Mouse (Mus musculus) spleen, embryonic (tissue): Measurements from ENCODE around the gene Mfsd4a.

Source experiments
- CTCF ChIA-PET: fragments of 350-600 bp; sonication (Branson Sonifier 250); formaldehyde crosslinking; loops from one replicate; lab custom pipeline; 2022; lab: Charles Lee

The Mfsd4a gene

DNA sequence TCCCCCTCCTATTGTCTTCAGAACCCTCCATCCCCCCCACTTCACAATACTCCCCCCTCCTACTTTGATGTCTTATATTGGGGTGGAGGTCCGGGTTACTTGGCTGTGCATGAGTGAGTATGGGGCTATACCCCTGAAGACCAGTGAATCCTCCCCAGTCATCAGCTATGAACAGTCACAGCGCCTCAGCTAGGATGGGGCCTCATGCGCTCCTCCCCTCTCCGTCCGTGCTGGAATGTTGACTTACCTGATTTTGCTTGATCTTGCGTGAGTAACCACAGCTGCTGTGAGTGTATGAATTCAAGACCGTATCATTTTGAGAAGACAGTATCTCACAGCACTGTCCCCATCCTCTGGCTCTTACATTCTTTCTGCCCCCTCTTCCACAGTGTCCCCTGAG is 48.0 kb downstream of the Mfsd4a start:
- CTCF ChIA-PET = interaction anchor here (0.7 to 1.4 kb wide), 2 partner anchors 10 to 15 kb away, joined by 3 to 4 read pairs; no protein-coding TSS in a partner anchor

DNA sequence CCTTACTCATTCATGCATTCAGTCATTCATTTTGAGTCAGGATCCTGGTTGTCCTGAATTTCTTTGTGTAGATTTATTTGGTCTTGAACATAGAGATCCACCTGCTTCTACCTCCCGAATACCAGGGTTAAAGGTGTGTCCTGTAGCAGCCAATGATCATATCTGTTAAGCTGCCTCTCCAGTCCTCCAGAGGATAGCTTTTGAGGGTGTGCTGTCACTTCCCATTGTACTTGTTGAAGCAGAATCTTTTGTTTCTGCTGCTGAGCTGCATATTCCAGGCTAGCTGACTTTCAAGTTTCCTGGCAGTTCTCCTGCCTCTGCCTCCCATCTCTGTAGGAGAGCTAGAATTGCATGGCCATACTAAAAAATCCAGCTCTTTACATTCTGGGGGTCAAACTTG is 51.2 kb downstream of the Mfsd4a start:
- CTCF ChIA-PET = no interaction called here

DNA sequence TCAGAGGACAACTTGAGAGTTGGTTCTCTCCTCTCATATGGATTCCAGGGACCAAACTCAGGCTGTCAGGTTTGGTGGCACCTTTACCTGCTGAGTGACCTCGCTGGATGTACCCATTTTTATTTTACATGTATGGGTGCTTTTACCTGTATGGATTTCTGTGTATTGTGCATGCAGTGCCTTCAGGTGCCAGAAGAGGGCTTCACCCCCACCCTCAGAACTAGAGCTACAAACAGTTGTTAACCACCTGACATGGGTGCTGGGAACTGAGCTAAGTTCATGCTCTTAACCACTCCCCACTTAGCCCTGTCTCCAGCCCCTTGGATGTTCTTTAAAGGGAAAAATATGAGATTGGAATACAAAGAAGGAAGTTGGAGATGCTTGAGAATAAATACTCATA is 53.1 kb downstream of the Mfsd4a start:
- CTCF ChIA-PET = interaction anchor here (1.5 to 1.7 kb wide), 2 partner anchors 9 to 14 kb away, joined by 4 to 5 read pairs; no protein-coding TSS in a partner anchor

DNA sequence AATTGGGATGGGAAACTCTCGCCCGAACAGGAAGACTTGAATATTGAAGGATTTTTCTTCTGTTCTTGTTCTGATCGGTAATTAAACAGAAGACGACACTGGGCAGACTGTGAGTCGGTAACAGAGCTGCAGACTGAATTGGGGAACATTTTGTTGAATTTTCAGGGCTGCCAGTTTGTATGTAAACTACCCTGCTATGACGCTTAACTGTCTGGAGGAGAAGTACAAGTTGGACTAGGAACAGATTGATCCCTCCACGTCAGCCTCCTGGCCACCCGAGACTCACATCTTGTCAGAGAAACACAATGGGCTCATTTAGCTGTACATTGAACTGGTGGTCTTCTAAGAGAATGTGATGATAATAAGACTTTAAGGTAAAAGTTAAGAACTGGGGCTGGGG is 55.0 kb downstream of the Mfsd4a start:
- CTCF ChIA-PET = interaction anchor here (1.7 kb wide), 1 partner anchor 12 kb away, joined by 5 read pairs; no protein-coding TSS in a partner anchor

DNA sequence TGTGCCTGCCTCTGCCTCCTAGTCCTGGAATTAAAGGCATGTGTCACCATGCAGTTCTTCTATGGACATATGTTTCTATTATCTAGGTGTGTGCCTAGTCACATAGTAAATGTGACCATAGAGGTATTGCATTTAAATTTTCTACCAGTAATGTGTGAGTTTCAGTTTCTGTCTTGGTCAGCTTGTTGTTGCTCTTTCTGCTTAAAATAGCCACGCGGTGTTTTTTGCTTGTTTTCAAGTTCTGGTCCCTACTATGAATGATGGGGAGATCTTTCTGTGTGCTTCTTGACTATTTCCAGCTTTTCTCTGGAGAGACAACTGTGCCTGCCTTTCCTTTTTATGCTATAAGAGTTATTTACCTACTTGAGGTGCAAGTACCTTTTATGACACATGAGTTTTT is 56.1 kb downstream of the Mfsd4a start:
- CTCF ChIA-PET = interaction anchor here (0.5 kb wide), 1 partner anchor 1293 kb away, joined by 3 read pairs; no protein-coding TSS in a partner anchor

DNA sequence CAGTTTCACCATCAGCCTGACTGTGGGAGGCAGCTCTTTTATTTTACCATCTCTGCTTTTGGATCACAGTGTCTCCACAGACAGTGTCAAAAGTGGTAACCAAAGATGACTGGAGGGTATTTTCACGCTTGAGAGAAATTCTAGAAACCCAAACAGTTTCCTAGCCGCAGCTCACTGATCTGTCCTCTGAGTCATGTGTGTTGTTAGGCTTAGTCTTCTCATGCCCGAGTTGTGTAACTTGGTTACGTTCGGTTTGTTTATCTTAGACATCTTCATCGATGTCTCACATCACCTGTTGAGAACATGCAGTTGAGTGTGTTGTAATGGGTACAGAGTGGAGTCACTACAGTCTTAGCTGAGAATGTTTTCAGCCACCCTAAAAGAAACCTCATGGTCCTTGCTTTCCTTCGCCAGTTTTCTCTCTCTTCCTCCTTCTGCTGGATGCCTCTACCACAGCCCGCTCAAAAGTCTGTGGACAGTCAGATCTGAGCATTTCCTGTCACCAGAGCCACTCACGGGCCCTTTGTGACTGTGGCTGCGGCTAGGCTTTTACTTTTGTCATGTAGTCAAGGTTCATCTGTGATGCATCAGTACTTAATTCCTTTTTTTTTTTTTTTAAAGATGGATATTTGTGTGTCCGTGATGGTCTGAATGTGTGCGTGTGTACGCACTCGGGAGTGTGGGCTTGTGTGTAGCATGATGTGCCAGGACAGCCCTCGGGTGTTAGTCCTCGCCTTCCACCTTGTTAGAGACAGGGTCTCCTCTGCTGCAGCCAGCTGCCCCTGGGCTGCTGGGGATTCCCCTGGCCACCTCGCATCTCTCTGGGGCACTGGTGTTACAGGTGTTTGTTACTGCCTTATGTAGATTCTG is 57.0 kb downstream of the Mfsd4a start:
- CTCF ChIA-PET = interaction anchor here (0.5 to 0.7 kb wide), 3 partner anchors 8 to 1293 kb away, joined by 3 to 4 read pairs (median 3); no protein-coding TSS in a partner anchor

DNA sequence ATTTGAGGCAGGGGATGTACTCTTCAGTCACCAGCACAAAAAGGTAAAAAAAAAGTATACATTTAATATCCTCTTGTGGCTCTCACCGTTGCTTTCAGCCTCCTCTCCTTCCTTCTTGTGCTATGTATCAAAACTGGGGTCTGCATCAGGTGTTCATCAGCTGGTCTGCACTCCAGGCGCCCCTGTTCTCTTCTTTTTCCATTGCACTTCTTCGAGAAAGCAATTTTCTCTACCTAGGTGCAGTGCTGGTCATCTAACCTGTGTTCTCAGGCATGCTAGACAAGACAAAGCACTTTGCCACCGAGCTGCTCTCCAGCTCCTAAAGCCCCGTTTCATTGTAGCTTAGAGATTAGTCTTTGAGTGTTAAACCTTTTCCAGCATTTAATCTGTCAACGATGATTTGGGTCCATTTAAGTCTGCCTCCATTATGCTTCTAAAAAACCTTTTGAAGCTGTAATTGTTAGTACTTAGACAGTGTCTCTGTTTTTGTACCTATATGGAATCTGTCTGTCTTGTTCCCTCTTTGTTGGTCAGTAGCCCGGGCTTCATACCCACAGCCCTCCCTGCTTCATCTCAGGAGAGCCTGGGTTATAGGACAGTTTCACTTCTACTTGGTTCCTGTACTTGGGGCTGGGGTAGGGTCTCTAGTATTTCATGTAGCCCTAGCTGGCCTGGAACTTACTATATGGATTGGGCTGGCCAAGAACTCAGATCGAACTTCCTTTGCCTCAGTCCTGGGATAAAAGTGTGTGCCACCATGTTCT is 58.8 kb downstream of the Mfsd4a start:
- CTCF ChIA-PET = no interaction called here

DNA sequence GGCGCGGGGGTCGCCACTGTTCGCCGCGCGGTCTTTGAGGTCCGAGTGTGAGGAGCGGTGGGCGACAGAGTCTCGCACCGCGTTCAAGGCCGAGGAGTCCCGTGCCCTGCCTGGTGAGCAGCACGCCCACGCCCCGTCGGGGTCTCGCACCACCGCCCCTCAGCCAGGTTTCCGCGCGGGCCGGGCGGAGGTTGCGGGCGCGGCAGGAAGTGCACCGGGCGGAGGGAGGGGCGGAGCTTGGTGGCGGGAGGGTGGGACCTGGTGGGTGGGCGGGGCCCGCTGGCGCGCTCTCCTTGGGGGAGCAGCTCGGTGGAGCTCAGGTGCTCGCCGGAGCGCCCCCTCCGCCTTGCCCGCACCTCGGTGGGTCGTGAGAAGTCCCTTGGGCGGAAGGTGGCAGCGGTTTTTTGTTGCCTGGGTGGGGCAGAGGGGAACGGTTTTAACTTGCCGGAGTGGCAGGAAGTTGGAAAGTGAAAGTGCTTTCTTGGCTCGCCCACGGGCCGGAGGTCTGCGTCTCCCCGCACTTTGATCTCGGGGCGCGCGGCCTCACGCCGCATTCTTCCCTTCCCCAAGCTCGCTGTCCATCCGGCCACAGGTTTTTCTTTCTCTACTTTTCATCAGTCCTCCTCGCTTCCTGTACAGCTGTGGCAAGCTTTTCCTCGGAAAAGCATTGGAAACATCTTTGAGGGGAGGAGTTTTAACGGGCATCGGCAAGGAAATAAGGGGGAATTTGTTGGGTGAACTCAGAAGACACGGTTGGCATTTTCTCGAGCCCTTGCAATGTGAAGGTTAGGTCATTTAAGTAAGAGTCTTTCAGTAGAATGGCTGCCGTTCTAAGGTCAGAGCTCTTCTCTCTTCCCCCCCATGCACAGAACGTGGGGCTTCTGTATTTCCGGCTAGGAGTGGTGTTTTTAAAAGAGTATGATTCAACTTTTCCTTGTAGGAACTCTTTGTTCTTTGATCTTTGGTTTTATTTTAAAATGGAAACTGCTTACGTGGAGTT is 59.7 kb downstream of the Mfsd4a start:
- CTCF ChIA-PET = interaction anchor here (0.5 kb wide), 1 partner anchor 13 kb away, joined by 3 read pairs; no protein-coding TSS in a partner anchor

DNA sequence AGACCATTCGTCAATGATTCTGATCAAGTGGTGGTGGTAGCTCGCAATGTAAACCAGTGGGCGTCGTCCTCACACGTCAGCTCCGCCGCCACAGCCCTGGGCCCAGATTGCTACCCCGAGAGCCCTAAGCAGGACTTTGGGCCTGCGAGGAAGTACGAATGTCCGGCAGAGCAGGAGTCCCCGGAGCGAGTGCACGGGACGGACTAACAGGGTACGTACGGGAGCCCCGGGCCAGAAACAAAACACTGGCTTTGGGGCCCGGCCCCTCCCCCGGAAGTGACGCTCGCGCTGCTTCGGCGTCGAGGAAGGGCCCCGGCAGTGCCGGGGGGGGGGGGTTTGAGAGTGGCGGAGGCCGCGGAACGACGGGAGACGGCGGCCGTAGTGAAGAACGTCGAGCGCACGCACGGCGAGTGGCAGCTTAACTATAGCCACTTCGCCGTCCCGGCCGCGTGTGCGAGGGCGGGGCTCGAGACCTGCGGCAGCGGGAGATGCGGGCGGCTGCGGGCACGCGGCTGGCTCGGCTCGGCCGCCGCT is 60.5 kb downstream of the Mfsd4a start, which contains the start of gene Elk4:
TSS of gene Elk4 (plus strand) at position 326 of the 534 bp plus-strand sequence.
- CTCF ChIA-PET = no interaction called here

DNA sequence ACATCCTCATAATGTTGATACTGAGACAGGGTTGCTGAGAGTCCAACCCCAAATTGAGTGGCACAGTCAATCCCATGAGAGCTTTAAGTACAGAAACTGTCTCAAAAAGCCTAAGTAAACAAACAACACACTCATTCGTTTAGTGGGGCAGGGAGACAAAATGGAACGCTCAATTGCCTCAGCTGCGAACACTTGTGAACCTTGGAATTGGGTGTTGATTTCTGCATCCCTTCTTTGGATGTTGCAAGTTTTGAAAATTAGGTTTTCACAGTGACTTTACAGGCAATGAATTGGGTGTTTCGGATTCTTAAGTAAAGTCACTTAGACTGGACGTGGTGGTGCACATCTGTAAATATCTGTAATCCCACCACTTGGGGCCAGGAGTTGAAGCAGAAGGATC is 61.1 kb downstream of the Mfsd4a start:
- CTCF ChIA-PET = no interaction called here

DNA sequence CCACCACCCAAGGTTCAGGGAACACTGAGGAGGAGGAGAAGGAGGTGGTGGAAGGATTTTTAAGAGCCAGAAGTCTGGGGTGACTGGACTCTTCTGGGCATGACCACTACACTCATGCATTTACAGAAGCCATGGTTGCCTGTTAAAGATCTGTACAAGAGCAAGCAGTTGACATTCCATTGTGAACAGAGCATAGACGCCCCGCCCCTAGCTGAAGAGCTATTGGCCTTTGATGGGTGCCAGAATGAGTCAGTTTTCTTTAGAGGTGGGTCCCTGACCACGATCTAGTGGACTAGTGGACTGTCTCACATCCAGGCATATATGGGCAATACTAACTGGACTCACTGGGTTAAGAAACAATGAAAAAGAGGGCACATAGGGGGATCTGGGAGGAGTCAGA is 61.8 kb downstream of the Mfsd4a start:
- CTCF ChIA-PET = interaction anchor here (0.7 kb wide), 1 partner anchor 15 kb away, joined by 3 read pairs; no protein-coding TSS in a partner anchor

DNA sequence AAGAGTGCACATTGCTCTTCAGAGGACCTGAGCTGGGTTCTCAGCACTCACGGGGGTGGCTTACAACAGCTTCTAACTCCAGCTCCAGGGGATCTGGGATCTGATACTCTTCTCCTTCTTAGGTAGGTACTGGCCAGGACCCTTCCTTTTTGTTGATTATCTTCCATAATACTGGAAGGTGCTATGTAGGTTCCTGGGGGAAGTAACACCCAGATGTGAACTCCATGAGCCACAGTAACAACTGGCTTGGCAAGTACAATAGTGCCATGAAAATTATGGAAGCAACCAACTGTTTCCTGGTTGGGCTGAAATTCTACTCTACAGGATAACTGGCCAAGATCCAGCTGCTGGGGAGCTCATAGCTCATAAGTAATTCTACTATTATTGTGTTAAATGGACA is 62.4 kb downstream of the Mfsd4a start:
- CTCF ChIA-PET = interaction anchor here (0.6 to 0.7 kb wide), 2 partner anchors 16 to 118 kb away, joined by 3 read pairs; no protein-coding TSS in a partner anchor

DNA sequence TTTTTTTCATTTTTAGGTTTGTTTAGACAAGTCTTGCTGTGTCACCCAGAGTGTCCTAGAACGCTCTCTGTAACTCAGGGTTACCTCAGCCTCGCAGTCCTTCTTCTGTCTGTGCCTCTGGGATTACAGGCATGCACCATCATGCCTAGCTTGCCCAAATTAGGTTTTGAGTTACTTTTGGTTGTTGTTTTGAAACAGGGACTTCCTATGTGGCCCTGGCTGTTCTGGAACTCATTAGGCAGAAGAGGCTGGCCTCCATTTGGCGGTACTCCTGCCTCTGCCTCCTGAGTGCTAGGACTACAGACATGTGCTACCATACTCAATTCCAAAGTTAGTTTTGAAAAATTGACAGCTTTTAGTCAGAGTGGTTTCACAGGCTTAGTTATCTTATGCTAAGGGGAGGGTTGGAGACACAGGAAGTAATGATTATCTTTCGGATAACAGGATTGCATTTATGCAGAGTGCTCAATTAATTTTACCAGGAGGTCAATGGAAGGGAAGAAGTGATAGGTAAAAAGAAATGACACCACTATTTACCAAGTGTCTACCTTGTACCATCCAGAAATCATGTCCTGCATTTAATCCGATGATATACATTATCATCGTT is 63.2 kb downstream of the Mfsd4a start:
- CTCF ChIA-PET = interaction anchor here (0.6 kb wide), 1 partner anchor 16 kb away, joined by 3 read pairs; no protein-coding TSS in a partner anchor

DNA sequence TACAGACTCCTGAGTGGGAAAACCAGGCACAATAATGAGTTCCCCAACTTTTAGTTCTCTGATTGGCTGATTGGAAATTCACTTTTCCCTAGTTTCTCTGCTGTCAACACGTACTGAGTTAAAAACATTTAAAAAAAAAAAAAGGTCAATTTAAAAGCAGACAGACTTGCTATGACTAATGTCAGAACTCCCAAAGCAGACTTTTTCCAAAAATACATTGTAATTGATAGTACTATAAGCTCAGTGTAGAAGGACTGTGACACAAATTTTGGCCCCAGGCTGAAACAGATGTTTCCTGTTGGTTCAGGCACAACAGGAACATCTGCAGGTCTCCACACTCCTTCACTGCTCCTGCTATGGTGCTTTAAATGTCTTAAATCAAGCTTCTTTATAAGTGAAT is 64.0 kb downstream of the Mfsd4a start:
- CTCF ChIA-PET = interaction anchor here (0.7 to 1.4 kb wide), 3 partner anchors 9 to 44 kb away, joined by 3 to 5 read pairs (median 4); no protein-coding TSS in a partner anchor

DNA sequence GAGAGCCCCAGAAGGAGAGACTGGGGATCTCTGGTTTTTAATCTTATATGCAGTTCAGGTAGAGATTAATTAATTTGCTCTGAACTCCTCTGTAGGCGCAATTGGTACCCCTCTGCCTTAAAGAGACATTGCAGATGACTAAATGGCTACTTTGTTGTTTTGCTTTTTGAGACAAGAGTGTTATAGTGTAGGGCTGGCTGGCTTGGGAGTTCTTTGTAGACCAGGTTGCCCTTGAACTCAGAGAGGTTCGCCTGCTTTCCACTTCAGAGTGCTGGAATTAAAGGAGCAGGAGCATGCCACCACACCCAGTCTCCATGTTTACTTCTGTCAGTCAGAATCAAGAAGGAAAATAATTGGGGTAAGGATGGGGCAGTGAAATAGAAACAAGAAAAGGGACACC is 64.8 kb downstream of the Mfsd4a start:
- CTCF ChIA-PET = interaction anchor here (1.4 kb wide), 1 partner anchor 8 kb away, joined by 5 read pairs; no protein-coding TSS in a partner anchor

DNA sequence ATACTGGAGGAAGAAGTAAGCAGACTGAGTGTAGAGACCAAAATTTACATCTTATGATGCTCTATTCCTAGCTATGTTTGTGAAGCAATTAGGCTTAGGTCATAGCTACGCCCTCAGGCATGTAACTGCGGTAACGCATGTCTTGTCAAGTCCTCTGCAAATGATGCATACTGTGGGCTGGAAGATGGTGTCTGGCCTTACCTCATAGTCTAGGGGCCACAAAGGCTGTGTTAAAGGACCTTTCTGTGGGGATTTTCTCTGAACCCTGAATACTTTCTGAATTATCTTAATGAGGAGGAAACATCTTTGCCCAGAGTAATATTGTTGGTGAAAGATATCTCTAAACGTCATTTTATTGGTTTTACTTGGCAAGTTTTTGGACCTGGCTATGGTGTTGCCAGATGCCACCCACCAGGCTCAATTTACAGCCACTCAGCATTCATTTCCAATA is 66.0 kb downstream of the Mfsd4a start:
- CTCF ChIA-PET = interaction anchor here (1.1 kb wide), 1 partner anchor 8 kb away, joined by 3 read pairs; no protein-coding TSS in a partner anchor

DNA sequence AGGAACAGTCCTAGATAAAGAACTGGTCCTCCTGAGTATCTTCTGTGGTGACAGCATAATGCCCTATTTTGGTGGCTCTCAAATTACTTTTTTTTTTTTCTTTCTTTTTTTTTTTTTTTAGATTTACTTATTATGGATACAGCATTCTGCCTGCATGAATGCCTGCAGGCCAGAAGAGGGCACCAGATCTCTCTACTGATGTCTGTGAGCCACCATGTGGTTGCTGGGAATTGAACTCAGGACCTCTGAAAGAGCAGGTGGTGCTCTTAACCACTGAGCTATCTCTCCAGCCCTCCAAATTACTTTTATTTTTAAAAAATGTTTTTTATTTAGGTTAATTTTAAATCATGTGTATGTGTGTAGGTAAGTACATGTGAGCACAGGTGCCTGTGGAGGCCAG is 67.4 kb downstream of the Mfsd4a start:
- CTCF ChIA-PET = interaction anchor here (0.6 to 1.1 kb wide), 4 partner anchors 10 to 46 kb away, joined by 3 to 5 read pairs (median 4); no protein-coding TSS in a partner anchor

DNA sequence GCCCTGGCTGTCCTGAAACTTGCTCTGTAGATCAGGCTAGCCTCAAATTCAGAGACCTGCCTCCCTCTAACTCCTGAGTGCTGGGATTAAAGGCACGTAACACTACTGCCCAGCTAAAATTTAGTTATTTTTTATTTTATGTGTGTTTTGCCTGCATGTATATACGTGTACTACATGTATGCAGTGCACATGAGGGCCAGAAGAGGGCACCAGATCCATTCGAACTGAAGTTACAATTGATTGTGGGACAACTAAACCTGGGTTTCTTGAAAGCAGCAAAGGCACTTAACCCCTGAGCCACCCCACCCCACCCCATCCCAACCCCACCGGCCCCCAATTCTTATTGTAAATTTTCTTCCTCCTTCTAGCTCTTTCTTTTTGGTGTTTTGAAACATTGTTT is 72.8 kb downstream of the Mfsd4a start:
- CTCF ChIA-PET = interaction anchor here (0.6 to 1.5 kb wide), 8 partner anchors 9 to 629 kb away, joined by 3 to 6 read pairs (median 4); partner anchors contain the start of gene Cdk18
